Mouse (Mus musculus) liver, postnatal 0 days (tissue): ENCODE measurements around the gene Ezr.

Experiments
- CTCF ChIP-seq: sonication (generic); IDR thresholded peaks from 2 replicates; pipeline ENCODE4 v1.5.1; 2016; ENCODE audit warnings: antibody characterized with exemption, low read depth
- EP300 ChIP-seq: IDR thresholded peaks from 2 replicates; pipeline ENCODE4 v1.6.1; 2016; ENCODE audit warnings: antibody characterized with exemption, low read depth, mild to moderate bottlenecking

- no peak for TF ChIP-seq CTCF
- TF ChIP-seq EP300: no peak
Observed at GRCm38 (mm10) chr17:6758845-6759244, 23.7 kb downstream of the Ezr start.
